Mouse (Mus musculus) liver, embryonic 11.5 days (tissue): ENCODE results near the gene Ucp2. TPM values are rescaled to one million over a fixed set of nuclear protein-coding genes. Genes with fewer than 3 reads are reported as not detected.

Experiments
- ATAC-seq: fragments of 200-750 bp; cut with Nextera tagmentation; replicated peaks from 2 replicates; pipeline ENCODE4 v1.8.0; 2017; ENCODE audit warnings: moderate number of reproducible peaks, mild to moderate bottlenecking, moderate TSS enrichment, moderate library complexity; ENCODE audit not compliant: low FRiP score
- DNase-seq: peaks from one replicate; pipeline ENCODE4 v3.0.0-alpha.2; 2017; ENCODE audit warnings: low spot score
- H3K27ac ChIP-seq: fragments of 300-500 bp; sonication (generic); 2 replicates; pipeline ENCODE4 v1.5.1; 2014; ENCODE audit warnings: mild to moderate bottlenecking, low read depth, low read length, control low read depth
- H3K27me3 ChIP-seq: fragments of 300-500 bp; sonication (generic); replicated peaks from 2 replicates; pipeline ENCODE4 v1.6.1; 2014; ENCODE audit warnings: low read length, mixed read lengths; ENCODE audit not compliant: control insufficient read depth, insufficient read depth
- H3K36me3 ChIP-seq: fragments of 300-500 bp; sonication (generic); 2 replicates; pipeline ENCODE4 v1.6.1; 2014; ENCODE audit warnings: mild to moderate bottlenecking, low read length, moderate library complexity, mixed read lengths; ENCODE audit not compliant: control insufficient read depth, insufficient read depth
- H3K4me1 ChIP-seq: fragments of 300-500 bp; sonication (generic); replicated peaks from 2 replicates; pipeline ENCODE4 v1.6.1; 2014; ENCODE audit warnings: low read length, mixed read lengths; ENCODE audit not compliant: control insufficient read depth, insufficient read depth
- H3K4me2 ChIP-seq: fragments of 300-500 bp; sonication (generic); 2 replicates; pipeline ENCODE4 v1.6.1; 2014; ENCODE audit warnings: mild to moderate bottlenecking, control low read depth, moderate library complexity
- H3K4me3 ChIP-seq: fragments of 300-500 bp; sonication (generic); 2 replicates; pipeline ENCODE4 v1.5.1; 2014; ENCODE audit warnings: low read depth, low read length, control low read depth
- H3K9ac ChIP-seq: fragments of 300-500 bp; sonication (generic); 2 replicates; pipeline ENCODE4 v1.6.1; 2014; ENCODE audit warnings: low read depth, low read length, control low read depth
- H3K9me3 ChIP-seq: fragments of 300-500 bp; sonication (generic); 2 replicates; pipeline ENCODE4 v1.6.1; 2016; ENCODE audit warnings: low read length, inconsistent platforms, mixed read lengths; ENCODE audit not compliant: control insufficient read depth
- WGBS: fragments of 180-500 bp; shearing (Covaris S2); extraction: QIAGEN DNeasy Blood & Tissue Kit; methylation state at CpG from one replicate; pipeline ENCODE4 v1.1.7; 2014; 5-methylcytosine and 5-hydroxymethylcytosine counted together
- polyA plus RNA-seq: library from polyadenylated mRNA; unstranded; fragments of >200 nt; fragmentation: Nextera tagmentation; extraction: Ambion mirVana; gene quantifications from 2 replicates; pipeline ENCODE4 v1.2.1, GENCODE M21; 2014

Gene Ucp2
- polyA plus RNA-seq, 1 experiment from 2014 or later, result 491 TPM

GRCm38 (mm10) chr7:100524669-100525068, 31.5 kb downstream of the Ucp2 start:
- WGBS, result 51% methylated on average over 8 of the region's 8 CpGs

GRCm38 (mm10) chr7:100530766-100531165, 37.6 kb downstream of the Ucp2 start:
- DNase-seq (no peak), ATAC-seq (no peak)
- Histone ChIP-seq H3K9ac (no peak overlapping the region), H3K36me3 (no peaks in the 10 kb centered on the region), H3K4me2 (no peak overlapping the region), H3K4me3 (no peak overlapping the region), H3K27ac (no peak overlapping the region), H3K27me3 (no peaks in the 10 kb centered on the region), H3K9me3 (no peaks in the 10 kb centered on the region), H3K4me1 (peaks cover 8% of the 10 kb centered on the region)
- WGBS, result 89% methylated on average over 5 of the region's 5 CpGs

More at GRCm38 (mm10) chr7:100524669-100525068, 31.5 kb downstream of the Ucp2 start:
- Histone ChIP-seq H3K4me2 (no peak overlapping the region), H3K36me3 (no peaks in the 10 kb centered on the region), H3K9ac (no peak overlapping the region), H3K9me3 (no peaks in the 10 kb centered on the region), H3K4me3 (no peak overlapping the region), H3K27ac (no peak overlapping the region), H3K27me3 (no peaks in the 10 kb centered on the region), H3K4me1 (no peaks in the 10 kb centered on the region)
- ATAC-seq (no peak), DNase-seq (no peak)

GRCm38 (mm10) chr7:100533503-100533902, 40.4 kb downstream of the Ucp2 start:
- Histone ChIP-seq H3K27me3 (no peaks in the 10 kb centered on the region), H3K9ac (no peak overlapping the region), H3K4me2 (peak overlapping the region; percentile 38), H3K4me3 (no peak overlapping the region), H3K27ac (peak overlapping the region; percentile 66), H3K9me3 (no peaks in the 10 kb centered on the region), H3K4me1 (peaks cover 13% of the 10 kb centered on the region), H3K36me3 (no peaks in the 10 kb centered on the region)
- 64% methylated on average over 2 of the region's 2 CpGs for WGBS
- ATAC-seq (no peak), DNase-seq (no peak)

- Histone ChIP-seq H3K27me3 (no peaks in the 10 kb centered on the region), H3K36me3 (0 out of 2 replicates have a peak, but pooled peaks cover 2% of the 10 kb centered on the region), H3K4me2 (no peak overlapping the region), H3K4me3 (no peak overlapping the region), H3K9ac (no peak overlapping the region), H3K4me1 (peaks cover 13% of the 10 kb centered on the region), H3K9me3 (no peaks in the 10 kb centered on the region), H3K27ac (no peak overlapping the region)
- no peak for ATAC-seq
- DNase-seq, result no peak
- 82% methylated on average over 3 of the region's 3 CpGs for WGBS
These were observed 41.1 kb downstream of the Ucp2 start for GRCm38 (mm10) chr7:100534216-100534615.

GRCm38 (mm10) chr7:100535831-100536230, 42.7 kb downstream of the Ucp2 start:
- peaks cover 9% of the 10 kb centered on the region; the same call in 1 of the 2 replicates for H3K36me3 ChIP-seq
- H3K9ac ChIP-seq, result no peak overlapping the region

GRCm38 (mm10) chr7:100536804-100537518, 43.8 kb downstream of the Ucp2 start, which contains the start of gene Coa4:
Gene Coa4, plus strand, starts transcription at chr7:100537071.
- peak within 1 kb of the TSS; percentile 57 for H3K4me3 ChIP-seq
- peaks cover 9% of the 10 kb centered on the region; the same call in 1 of the 2 replicates for H3K36me3 ChIP-seq
- H3K27ac ChIP-seq, result peak within 1 kb of the TSS; percentile 5; the same call in 1 of the 2 replicates
- peak within 1 kb of the TSS; percentile 62 for H3K9ac ChIP-seq
- ATAC-seq (peak; percentile 99), DNase-seq (peak; percentile 90)
- H3K4me1 ChIP-seq, result peaks cover 6% of the 10 kb centered on the region
- WGBS, result 1% methylated on average over 33 of the region's 33 CpGs
- H3K27me3 ChIP-seq, result no peaks in the 10 kb centered on the region
- peak within 1 kb of the TSS; percentile 76 for H3K4me2 ChIP-seq
- no peaks in the 10 kb centered on the region for H3K9me3 ChIP-seq

More at GRCm38 (mm10) chr7:100535831-100536230, 42.7 kb downstream of the Ucp2 start:
- Histone ChIP-seq H3K4me1 (peaks cover 13% of the 10 kb centered on the region), H3K4me2 (peak overlapping the region; percentile 76), H3K27me3 (no peaks in the 10 kb centered on the region), H3K27ac (no peak overlapping the region; the same call in 1 of the 2 replicates), H3K9me3 (no peaks in the 10 kb centered on the region), H3K4me3 (peak overlapping the region; percentile 57)
- no peak for DNase-seq
- WGBS, result 61% methylated on average over 2 of the region's 2 CpGs
- no peak for ATAC-seq

- H3K4me1 ChIP-seq, result peaks cover 6% of the 10 kb centered on the region
- peak overlapping the region; percentile 62 for H3K9ac ChIP-seq
- no peaks in the 10 kb centered on the region for H3K27me3 ChIP-seq
- no peak for DNase-seq
- no peak for ATAC-seq
- H3K4me3 ChIP-seq, result peak overlapping the region; percentile 57
- H3K4me2 ChIP-seq, result peak overlapping the region; percentile 76
- peak overlapping the region; percentile 5; the same call in 1 of the 2 replicates for H3K27ac ChIP-seq
- H3K36me3 ChIP-seq, result peaks cover 9% of the 10 kb centered on the region; the same call in 1 of the 2 replicates
- H3K9me3 ChIP-seq, result no peaks in the 10 kb centered on the region
- WGBS, result 26% methylated on average over 7 of the region's 7 CpGs
These were observed 44.4 kb downstream of the Ucp2 start for GRCm38 (mm10) chr7:100537519-100537902.

- no peak for ATAC-seq
- no peak for DNase-seq
- 88% methylated on average over 9 of the region's 9 CpGs for WGBS
- peaks cover 6% of the 10 kb centered on the region for H3K4me1 ChIP-seq
- H3K27ac ChIP-seq, result no peak overlapping the region
- H3K27me3 ChIP-seq, result no peaks in the 10 kb centered on the region
- no peak overlapping the region for H3K4me2 ChIP-seq
- peaks cover 9% of the 10 kb centered on the region; the same call in 1 of the 2 replicates for H3K36me3 ChIP-seq
- no peak overlapping the region for H3K4me3 ChIP-seq
- no peaks in the 10 kb centered on the region for H3K9me3 ChIP-seq
- H3K9ac ChIP-seq, result no peak overlapping the region
These were observed 46.4 kb downstream of the Ucp2 start for GRCm38 (mm10) chr7:100539516-100539915.
